Mouse (Mus musculus): ENCODE measurements around the gene Parp8.
A peak's percentile ranks its signal among the peaks of the same experiment; 100 is the strongest.

The Parp8 gene

GRCm38 (mm10) chr13:117025226-117026067 lies at the start of gene Parp8:
Gene Parp8 (minus strand): TSS chr13:117025537.
- peak; percentile 48 for DNase-seq (ENCODE audit: low read depth, low spot score)

- DNase-seq (ENCODE audit: low read depth, low spot score): no peak
These were observed 37.4 kb upstream of the Parp8 start for GRCm38 (mm10) chr13:117062628-117063315.

- no peak for DNase-seq (ENCODE audit: low read depth, low spot score)
These were observed 31.1 kb upstream of the Parp8 start for GRCm38 (mm10) chr13:117056466-117056865.

GRCm38 (mm10) chr13:117054811-117055496 lies 29.6 kb upstream of the Parp8 start:
- DNase-seq (ENCODE audit: low read depth, low spot score): no peak

- DNase-seq (ENCODE audit: low read depth, low spot score): no peak
These were observed 27.4 kb upstream of the Parp8 start for GRCm38 (mm10) chr13:117052748-117053147.

- peak; percentile 90 for DNase-seq (ENCODE audit: low read depth, low spot score)
These were observed 23.2 kb upstream of the Parp8 start for GRCm38 (mm10) chr13:117048541-117048971.

GRCm38 (mm10) chr13:117043567-117043966 lies 18.2 kb upstream of the Parp8 start:
- DNase-seq (ENCODE audit: low read depth, low spot score): no peak

GRCm38 (mm10) chr13:117041021-117041420 lies 15.7 kb upstream of the Parp8 start:
- no peak for DNase-seq (ENCODE audit: low read depth, low spot score)

GRCm38 (mm10) chr13:117036277-117036676 lies 10.9 kb upstream of the Parp8 start:
- DNase-seq (ENCODE audit: low read depth, low spot score): no peak

GRCm38 (mm10) chr13:117035121-117035520 lies 9.8 kb upstream of the Parp8 start:
- DNase-seq (ENCODE audit: low read depth, low spot score): no peak

GRCm38 (mm10) chr13:117034676-117035075 lies 9.3 kb upstream of the Parp8 start:
- no peak for DNase-seq (ENCODE audit: low read depth, low spot score)

GRCm38 (mm10) chr13:117033676-117034308 lies 8.5 kb upstream of the Parp8 start:
- DNase-seq (ENCODE audit: low read depth, low spot score): peak; percentile 16

GRCm38 (mm10) chr13:117032402-117032801 lies 7.1 kb upstream of the Parp8 start:
- DNase-seq (ENCODE audit: low read depth, low spot score): no peak

- no peak for DNase-seq (ENCODE audit: low read depth, low spot score)
These were observed 6.2 kb upstream of the Parp8 start for GRCm38 (mm10) chr13:117031546-117031945.

GRCm38 (mm10) chr13:117028221-117028620 lies 2.9 kb upstream of the Parp8 start:
- no peak for DNase-seq (ENCODE audit: low read depth, low spot score)

GRCm38 (mm10) chr13:117027336-117027735 lies 2.0 kb upstream of the Parp8 start:
- no peak for DNase-seq (ENCODE audit: low read depth, low spot score)

- no peak for DNase-seq (ENCODE audit: low read depth, low spot score)
These were observed 991 bp upstream of the Parp8 start for GRCm38 (mm10) chr13:117026276-117026780.

GRCm38 (mm10) chr13:117024916-117025225 lies 466 bp downstream of the Parp8 start:
- peak; percentile 16 for DNase-seq (ENCODE audit: low read depth, low spot score)

- peak; percentile 36 for DNase-seq (ENCODE audit: low read depth, low spot score)
These were observed 1.0 kb downstream of the Parp8 start for GRCm38 (mm10) chr13:117024127-117024915.

- DNase-seq (ENCODE audit: low read depth, low spot score): peak; percentile 10
These were observed 1.8 kb downstream of the Parp8 start for GRCm38 (mm10) chr13:117023346-117024050.

Measured in telencephalon, adult 2 months (tissue).